Comparison of ENCODE assay signal across 13 mouse cellular contexts in genomic region chr12:73574632-73575031, GRCm38 (mm10). TPM values are rescaled to one million over a fixed set of nuclear protein-coding genes. Genes with fewer than 3 reads are reported as not detected.
DNase-seq lines count a peak whose midpoint lies in the region; ATAC-seq and TF ChIP-seq lines count a peak whose summit lies in the region.
"Had no signal": no experiment of that assay in that cellular context is flagged by ENCODE, and none has a peak within 500 bp of the region (broad histone marks: within the 10 kb centered on the region; RNA-seq: fewer than 3 reads in every experiment).

No protein-coding gene starts in this region.

- H3K27me3 ChIP-seq in heart, adult 2 months (ENCODE audit: control insufficient read depth, insufficient read depth, low read length): no peaks in the 10 kb centered on the region
- no peaks in the 10 kb centered on the region; the same call in 1 of the 2 replicates for H3K27me3 ChIP-seq in heart, embryonic 12.5 days (replicated peaks)
- H3K27me3 ChIP-seq in liver, embryonic 11.5 days (replicated peaks; ENCODE audit: control insufficient read depth, insufficient read depth, low read length): no peaks in the 10 kb centered on the region
- H3K27me3 ChIP-seq in midbrain, embryonic 15.5 days (replicated peaks): 0 out of 2 replicates have a peak, but pooled peaks cover 2% of the 10 kb centered on the region

- peak; percentile 11 for ATAC-seq in CD4-positive, CD25-positive, alpha-beta regulatory T cell, adult 4 months
- peak; percentile 45; the same call in 1 of the 2 replicates for ATAC-seq in heart, embryonic 12.5 days (ENCODE audit: insufficient number of reproducible peaks, low FRiP score)
- no peak for ATAC-seq in liver, embryonic 11.5 days (replicated peaks; ENCODE audit: low FRiP score)
- ATAC-seq in midbrain, embryonic 15.5 days (replicated peaks): no peak
- ATAC-seq: forebrain, postnatal 0 days; intestine, postnatal 0 days had no signal

- peaks cover 4% of the 10 kb centered on the region for H3K4me1 ChIP-seq in heart, adult 2 months (ENCODE audit: control insufficient read depth, insufficient read depth, low read length)
- H3K4me1 ChIP-seq in heart, embryonic 12.5 days (replicated peaks): 0 out of 2 replicates have a peak, but pooled peaks cover 5% of the 10 kb centered on the region
- peaks cover 3% of the 10 kb centered on the region; the same call in 1 of the 2 replicates for H3K4me1 ChIP-seq in liver, embryonic 11.5 days (replicated peaks; ENCODE audit: control insufficient read depth, insufficient read depth, low read length)
- H3K4me1 ChIP-seq in midbrain, embryonic 15.5 days: no peaks in the 10 kb centered on the region

- peak in 1 of 2 experiments; percentile 40 for DNase-seq in heart, adult 2 months
- no peak for DNase-seq in heart, postnatal 14 days
- no peak for DNase-seq in liver, embryonic 11.5 days (ENCODE audit: low spot score)
- no peak for DNase-seq in right cerebral cortex, adult 2 months (ENCODE audit: low spot score in 2 of 2)
- no peak for DNase-seq in layer of hippocampus, adult 9-11 months
- DNase-seq: cerebellum, adult 8-10 months; forebrain, postnatal 0 days; left cerebral cortex, postnatal 4 days; thymus, postnatal 4 days had no signal

- TF ChIP-seq POLR2A in heart, adult 2 months (IDR thresholded peaks at IDR 0.05; ENCODE audit: insufficient read depth, low read depth, low read length): peak; percentile 41; the same call in 1 of the 2 replicates

- TF ChIP-seq EP300 in heart, adult 2 months (IDR thresholded peaks at IDR 0.05; ENCODE audit: insufficient read depth, low read depth, low read length): 0 out of 2 replicates have a peak, but pooled peaks have one; percentile 11

- H3K27ac ChIP-seq in heart, adult 2 months: peak overlapping the region; percentile 58
- H3K27ac ChIP-seq in heart, embryonic 12.5 days (ENCODE audit: poor library complexity, severe bottlenecking): no peak overlapping the region
- H3K27ac ChIP-seq in liver, embryonic 11.5 days (ENCODE audit: low read depth, low read length): no peak overlapping the region
- no peak overlapping the region for H3K27ac ChIP-seq in midbrain, embryonic 15.5 days

- WGBS in heart, adult 2 months: 13% methylated on average over 15 of the region's 15 CpGs
- 38% methylated on average over 15 of the region's 15 CpGs for WGBS in heart, embryonic 12.5 days
- WGBS in liver, embryonic 11.5 days: 47% methylated on average over 15 of the region's 15 CpGs
- 75% methylated on average over 15 of the region's 15 CpGs for WGBS in midbrain, embryonic 15.5 days

- TF ChIP-seq CTCF in heart, adult 2 months (IDR thresholded peaks at IDR 0.05): no peak

- peak overlapping the region; percentile 37 for H3K4me2 ChIP-seq in heart, embryonic 12.5 days
- H3K4me2 ChIP-seq in liver, embryonic 11.5 days: peak overlapping the region; percentile 45
- H3K4me2 ChIP-seq in midbrain, embryonic 15.5 days: no peak overlapping the region

- no peaks in the 10 kb centered on the region for H3K79me2 ChIP-seq in heart, adult 2 months (replicated peaks; ENCODE audit: control insufficient read depth, insufficient read depth, low read length)

- H3K9ac ChIP-seq in heart, adult 2 months (ENCODE audit: low read depth, low read length): peak overlapping the region; percentile 10; the same call in 1 of the 2 replicates
- H3K9ac ChIP-seq in heart, embryonic 12.5 days: no peak overlapping the region
- H3K9ac ChIP-seq in liver, embryonic 11.5 days (ENCODE audit: low read depth, low read length): no peak overlapping the region
- no peak overlapping the region for H3K9ac ChIP-seq in midbrain, embryonic 15.5 days
- H3K9ac ChIP-seq: forebrain, postnatal 0 days had no signal

- H3K4me3 ChIP-seq in heart, adult 2 months: peak overlapping the region; percentile 26
- H3K4me3 ChIP-seq in heart, embryonic 12.5 days: no peak overlapping the region
- no peak overlapping the region for H3K4me3 ChIP-seq in liver, embryonic 11.5 days (ENCODE audit: low read depth, low read length)
- no peak overlapping the region for H3K4me3 ChIP-seq in midbrain, embryonic 15.5 days

- intact Hi-C loops in heart, adult 2 months (cut with DNase I): no loop called here
- intact Hi-C loops in heart, postnatal 14 days (cut with DNase I): no loop called here

- H3K36me3 ChIP-seq in heart, adult 2 months (ENCODE audit: control insufficient read depth, insufficient read depth, low read length): no peaks in the 10 kb centered on the region
- no peaks in the 10 kb centered on the region for H3K36me3 ChIP-seq in heart, embryonic 12.5 days
- no peaks in the 10 kb centered on the region for H3K36me3 ChIP-seq in liver, embryonic 11.5 days (ENCODE audit: control insufficient read depth, insufficient read depth, low read length)
- H3K36me3 ChIP-seq in midbrain, embryonic 15.5 days (replicated peaks): no peaks in the 10 kb centered on the region

- no peaks in the 10 kb centered on the region for H3K9me3 ChIP-seq in heart, embryonic 12.5 days (replicated peaks)
- no peaks in the 10 kb centered on the region for H3K9me3 ChIP-seq in liver, embryonic 11.5 days (ENCODE audit: control insufficient read depth, low read length)
- H3K9me3 ChIP-seq in midbrain, embryonic 15.5 days: no peaks in the 10 kb centered on the region

RNA-seq across cellular contexts. Expression of gene Prkch, which starts 10.0 kb away (rescaled TPM):
- 10 to 100 TPM; 16.6 to 17.5 TPM for total RNA-seq in heart, adult 2 months (2021)
- 9.7 and 13.3 TPM in 2 replicates for polyA plus RNA-seq in heart, adult 2 months (2012; rRNA removed)
- total RNA-seq in heart, postnatal 14 days (2021): 10 to 100 TPM; 25.1 to 27.2 TPM
- polyA plus RNA-seq in CD4-positive, CD25-positive, alpha-beta regulatory T cell, adult 4 months (2017; shearing (Covaris generic)): 10 to 100 TPM; 73.0 to 76.1 TPM
- polyA plus RNA-seq in heart, embryonic 12.5 days (2016; fragmentation: Nextera tagmentation; extraction: Ambion mirVana): 19.5 and 20.0 TPM in 2 replicates
- 5.7 and 6.4 TPM in 2 replicates for polyA plus RNA-seq in liver, embryonic 11.5 days (2014; fragmentation: Nextera tagmentation; extraction: Ambion mirVana)
- polyA plus RNA-seq in midbrain, embryonic 15.5 days (2015; fragmentation: Nextera tagmentation; extraction: Ambion mirVana): 10.1 and 10.3 TPM in 2 replicates

RNA-seq across cellular contexts. Expression of gene Tmem30b, which starts 28.4 kb away (rescaled TPM):
- under 1 TPM; 0.18 TPM for total RNA-seq in heart, adult 2 months (2021)
- polyA plus RNA-seq in heart, adult 2 months (2012; rRNA removed): 0.12 and 0.64 TPM in 2 replicates
- under 1 TPM; 0.22 to 0.27 TPM for total RNA-seq in heart, postnatal 14 days (2021)
- polyA plus RNA-seq in CD4-positive, CD25-positive, alpha-beta regulatory T cell, adult 4 months (2017; shearing (Covaris generic)): under 1 TPM; 0.22 to 0.27 TPM
- polyA plus RNA-seq in heart, embryonic 12.5 days (2016; fragmentation: Nextera tagmentation; extraction: Ambion mirVana): 0.18 and 0.36 TPM in 2 replicates
- polyA plus RNA-seq in liver, embryonic 11.5 days (2014; fragmentation: Nextera tagmentation; extraction: Ambion mirVana): 0.58 and 0.94 TPM in 2 replicates
- 0.31 and 0.49 TPM in 2 replicates for polyA plus RNA-seq in midbrain, embryonic 15.5 days (2015; fragmentation: Nextera tagmentation; extraction: Ambion mirVana)

Comparison
In these comparisons a context has a peak if more than half of its experiments do, and no peak if none do; other contexts are left out.
1. ATAC-seq: peak in CD4-positive, CD25-positive, alpha-beta regulatory T cell, adult 4 months (single experiment) and heart, embryonic 12.5 days (single experiment); none in liver, embryonic 11.5 days (single experiment) and midbrain, embryonic 15.5 days (single experiment).